Mouse (Mus musculus) cerebellum, adult 2 months (tissue): ENCODE results near the gene Gsg1l.

Source experiments
- CTCF ChIP-seq: fragments of 200-500 bp; IDR thresholded peaks from 2 replicates; pipeline ENCODE4 v1.5.1; 2011; ENCODE audit warnings: low read depth, mild to moderate bottlenecking, control low read depth, low read length, moderate library complexity, borderline replicate concordance; ENCODE audit not compliant: insufficient read depth
- POLR2A ChIP-seq: fragments of 200-500 bp; IDR thresholded peaks from 2 replicates; pipeline ENCODE4 v1.6.1; 2011; ENCODE audit warnings: low read length, control low read depth, borderline replicate concordance; ENCODE audit not compliant: insufficient read depth

DNA sequence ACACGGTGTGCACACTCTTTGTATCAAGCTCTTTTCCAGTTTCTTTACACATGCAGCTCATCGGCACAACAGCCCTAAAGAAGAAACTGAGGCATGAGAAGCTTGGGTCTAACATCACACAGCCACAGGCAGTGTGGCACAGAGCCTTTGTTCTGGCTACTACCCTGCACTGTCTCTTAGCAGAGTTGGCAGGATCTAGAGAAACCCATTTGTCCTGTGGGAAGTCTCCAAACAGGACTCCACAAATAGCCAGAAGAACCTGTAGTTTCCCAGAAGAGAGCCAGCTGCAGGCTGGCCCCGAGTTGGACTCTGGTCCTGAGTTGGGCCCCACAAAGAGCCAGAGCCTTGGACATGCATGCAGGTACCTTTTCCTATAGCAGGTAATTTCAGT is 49.9 kb downstream of the Gsg1l start:
- no peak for TF ChIP-seq CTCF
- no peak for TF ChIP-seq POLR2A
